Mouse (Mus musculus): ENCODE results near the gene Col19a1. TPM values are rescaled to one million over a fixed set of nuclear protein-coding genes. Genes with fewer than 3 reads are reported as not detected.

Col19a1 gene
- polyA plus RNA-seq, 1 experiment, result 0.11 TPM

DNA sequence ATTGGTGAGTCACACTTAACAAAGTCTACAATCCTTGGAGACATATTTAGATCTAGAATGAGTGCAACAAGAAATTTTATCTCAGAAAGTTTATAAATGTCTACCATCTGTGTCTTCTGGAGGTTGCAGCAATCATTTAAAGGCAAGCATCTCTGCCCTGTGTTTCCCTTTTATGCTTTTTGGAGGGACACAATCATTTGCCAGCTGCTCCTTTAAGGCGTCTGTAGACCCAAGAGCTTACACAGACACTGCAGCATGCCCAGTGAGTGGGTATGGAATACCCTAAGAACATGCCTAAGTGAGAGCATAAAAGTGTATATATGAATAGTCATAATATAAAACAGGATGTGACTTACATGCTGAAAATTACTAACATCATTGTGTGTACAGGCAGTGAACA, 357.7 kb downstream of the Col19a1 start:
- TF ChIP-seq CTCF (IDR thresholded peaks at IDR 0.05; ENCODE audit: borderline replicate concordance, control insufficient read depth, extremely low read depth, insufficient read depth, low read length, poor library complexity) (no peak), POLR2A (IDR thresholded peaks at IDR 0.05; ENCODE audit: control insufficient read depth, extremely low read depth, insufficient read depth, low read length, poor library complexity) (no peak)
- no peak overlapping the region for H3K27ac ChIP-seq (ENCODE audit: control insufficient read depth, insufficient read depth, low read length)
- no peak overlapping the region for H3K4me3 ChIP-seq (ENCODE audit: control insufficient read depth, insufficient read depth, low read length)
- WGBS, result 97% methylated on average over 1 of the region's 1 CpGs
- no peaks in the 10 kb centered on the region for H3K36me3 ChIP-seq (ENCODE audit: control insufficient read depth, insufficient read depth, low read length)
- no peak for DNase-seq
- H3K4me1 ChIP-seq (replicated peaks; ENCODE audit: control insufficient read depth, insufficient read depth, low read length), result no peaks in the 10 kb centered on the region
- no peaks in the 10 kb centered on the region for H3K27me3 ChIP-seq (ENCODE audit: control insufficient read depth, insufficient read depth, low read length)

DNA sequence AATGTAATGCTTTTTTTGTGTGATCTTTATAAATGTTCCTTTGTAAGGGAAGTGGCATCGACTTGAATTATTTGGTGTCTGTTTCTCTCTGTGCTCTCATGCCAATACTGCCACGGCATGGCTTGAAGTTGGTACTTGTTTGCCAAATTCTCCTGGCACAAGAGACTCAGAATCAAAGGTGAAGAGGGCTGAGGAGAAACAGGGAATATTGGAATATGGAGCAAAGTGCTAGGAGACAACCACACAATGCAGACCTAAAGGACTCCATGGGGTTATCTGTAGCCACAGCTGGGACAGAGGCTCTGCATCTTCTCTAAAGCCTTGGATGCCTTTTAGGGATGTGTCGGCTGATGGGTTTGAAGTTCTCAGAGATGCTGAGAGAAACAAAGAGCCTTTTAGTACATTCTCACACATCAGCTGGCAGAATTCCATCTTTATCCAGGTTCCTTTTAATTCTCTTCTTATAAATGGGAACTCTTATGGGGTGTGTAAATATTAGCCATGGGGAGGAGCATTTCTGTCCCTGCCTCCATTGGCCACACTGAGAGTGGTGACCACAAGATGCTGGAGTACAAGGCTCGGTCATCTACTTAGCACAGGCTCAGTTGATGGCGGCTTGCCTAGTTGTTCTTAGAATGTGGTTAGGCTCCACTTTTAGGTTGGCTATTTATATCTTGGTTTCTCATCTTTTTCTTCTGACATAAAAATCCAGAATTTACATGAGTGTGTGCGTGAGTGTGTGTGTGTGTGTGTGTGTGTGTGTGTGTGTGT, 360.1 kb downstream of the Col19a1 start:
- Histone ChIP-seq H3K27me3 (ENCODE audit: control insufficient read depth, insufficient read depth, low read length) (no peaks in the 10 kb centered on the region), H3K4me3 (ENCODE audit: control insufficient read depth, insufficient read depth, low read length) (no peak overlapping the region), H3K4me1 (replicated peaks; ENCODE audit: control insufficient read depth, insufficient read depth, low read length) (no peaks in the 10 kb centered on the region), H3K27ac (ENCODE audit: control insufficient read depth, insufficient read depth, low read length) (no peak overlapping the region), H3K36me3 (ENCODE audit: control insufficient read depth, insufficient read depth, low read length) (no peaks in the 10 kb centered on the region)
- WGBS, result 90% methylated on average over 6 of the region's 6 CpGs
- TF ChIP-seq CTCF (IDR thresholded peaks at IDR 0.05; ENCODE audit: borderline replicate concordance, control insufficient read depth, extremely low read depth, insufficient read depth, low read length, poor library complexity) (no peak), POLR2A (IDR thresholded peaks at IDR 0.05; ENCODE audit: control insufficient read depth, extremely low read depth, insufficient read depth, low read length, poor library complexity) (no peak)
- no peak for DNase-seq

DNA sequence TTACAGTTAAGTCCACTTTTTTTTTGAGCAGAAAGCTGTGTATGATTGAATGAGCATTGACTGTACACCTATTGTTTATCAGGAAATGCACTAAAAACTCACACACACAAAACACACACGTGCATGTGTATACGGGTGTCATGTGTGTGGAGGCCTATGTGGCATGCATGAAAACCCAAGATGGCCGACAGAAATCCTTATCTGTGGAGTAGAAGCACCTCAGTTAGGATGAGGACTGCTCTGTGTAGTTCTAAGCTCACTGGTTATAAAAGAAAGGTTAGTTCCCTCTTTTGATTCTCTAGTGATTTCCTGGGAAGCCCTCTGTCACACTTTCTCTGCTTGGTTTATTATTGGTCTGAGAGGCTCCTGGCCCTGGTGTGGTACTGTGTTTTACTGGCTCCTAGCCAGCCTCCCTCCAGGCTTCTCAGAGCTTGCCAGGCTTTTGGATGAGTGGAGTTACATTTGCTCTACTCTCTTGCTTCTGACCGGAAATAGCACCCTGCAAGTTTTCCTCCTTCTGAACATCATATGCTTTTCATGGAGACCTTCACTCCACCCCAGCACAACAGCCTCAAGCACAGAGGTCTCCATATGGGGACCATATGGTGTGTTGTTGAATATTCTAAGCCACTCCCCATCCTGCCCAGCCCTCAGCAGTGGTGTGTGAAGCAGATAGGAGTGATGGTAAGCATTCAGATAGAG, 361.3 kb downstream of the Col19a1 start:
- no peak for DNase-seq
- no peak for TF ChIP-seq POLR2A (IDR thresholded peaks at IDR 0.05; ENCODE audit: control insufficient read depth, extremely low read depth, insufficient read depth, low read length, poor library complexity)
- no peak for TF ChIP-seq CTCF (IDR thresholded peaks at IDR 0.05; ENCODE audit: borderline replicate concordance, control insufficient read depth, extremely low read depth, insufficient read depth, low read length, poor library complexity)
- Histone ChIP-seq H3K36me3 (ENCODE audit: control insufficient read depth, insufficient read depth, low read length) (no peaks in the 10 kb centered on the region), H3K4me3 (ENCODE audit: control insufficient read depth, insufficient read depth, low read length) (no peak overlapping the region), H3K4me1 (replicated peaks; ENCODE audit: control insufficient read depth, insufficient read depth, low read length) (no peaks in the 10 kb centered on the region), H3K27me3 (ENCODE audit: control insufficient read depth, insufficient read depth, low read length) (no peaks in the 10 kb centered on the region), H3K27ac (ENCODE audit: control insufficient read depth, insufficient read depth, low read length) (no peak overlapping the region)
- 89% methylated on average over 4 of the region's 4 CpGs for WGBS

DNA sequence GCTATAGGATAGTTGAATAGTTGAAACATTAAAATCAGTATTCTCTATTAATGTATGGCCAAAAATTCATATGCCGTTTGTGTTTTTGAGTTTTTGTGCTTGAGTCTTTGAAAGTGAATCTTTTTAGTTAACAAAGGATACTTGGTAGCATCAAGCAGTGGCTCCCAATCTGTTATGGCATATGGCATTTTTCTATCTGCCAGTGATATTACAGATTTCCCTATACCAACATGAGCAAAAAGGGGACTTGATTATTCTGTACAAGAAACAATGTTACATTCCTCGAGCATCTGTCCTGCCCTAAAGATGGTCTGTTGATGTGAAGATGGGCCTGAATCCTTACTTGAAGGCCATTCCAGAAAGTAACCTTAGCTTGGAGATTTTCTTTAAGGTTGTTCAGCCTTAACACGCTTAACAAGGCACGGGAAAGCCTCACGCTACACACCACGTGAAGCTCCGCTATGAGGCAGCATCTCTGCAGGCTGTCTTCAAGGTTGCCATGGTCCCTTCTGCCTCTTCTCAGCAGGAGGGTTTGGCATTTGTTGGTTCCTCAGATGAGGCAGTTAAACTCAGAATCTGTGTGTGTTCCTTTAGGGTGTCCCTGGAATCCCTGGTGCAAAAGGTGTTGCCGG, 364.2 kb downstream of the Col19a1 start:
- 91% methylated on average over 8 of the region's 8 CpGs for WGBS
- no peak for DNase-seq
- no peak overlapping the region for H3K27ac ChIP-seq (ENCODE audit: control insufficient read depth, insufficient read depth, low read length)
- H3K36me3 ChIP-seq (ENCODE audit: control insufficient read depth, insufficient read depth, low read length), result no peaks in the 10 kb centered on the region
- H3K4me1 ChIP-seq (replicated peaks; ENCODE audit: control insufficient read depth, insufficient read depth, low read length), result no peaks in the 10 kb centered on the region
- H3K4me3 ChIP-seq (ENCODE audit: control insufficient read depth, insufficient read depth, low read length), result no peak overlapping the region
- no peaks in the 10 kb centered on the region for H3K27me3 ChIP-seq (ENCODE audit: control insufficient read depth, insufficient read depth, low read length)
- no peak for TF ChIP-seq CTCF (IDR thresholded peaks at IDR 0.05; ENCODE audit: borderline replicate concordance, control insufficient read depth, extremely low read depth, insufficient read depth, low read length, poor library complexity)
- TF ChIP-seq POLR2A (IDR thresholded peaks at IDR 0.05; ENCODE audit: control insufficient read depth, extremely low read depth, insufficient read depth, low read length, poor library complexity), result no peak

DNA sequence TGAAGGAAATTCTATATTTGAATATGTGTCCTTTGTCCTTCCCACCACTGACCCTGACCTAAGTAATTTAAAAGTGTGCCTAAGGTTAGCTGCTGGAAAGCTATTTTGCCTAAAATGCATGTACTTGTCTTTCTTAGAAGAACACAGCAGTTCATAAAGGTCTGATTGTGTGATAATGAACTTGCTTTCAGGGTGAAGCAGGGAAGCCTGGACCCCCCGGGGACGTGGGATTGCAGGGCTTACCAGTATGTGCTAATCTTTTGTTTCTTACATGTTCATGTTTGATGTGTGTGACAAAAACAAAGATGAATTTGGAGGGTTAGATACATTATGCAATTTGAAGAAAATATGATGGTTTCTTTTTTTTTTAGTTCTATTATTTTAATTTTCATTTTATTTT, 365.0 kb downstream of the Col19a1 start:
- no peak overlapping the region for H3K27ac ChIP-seq (ENCODE audit: control insufficient read depth, insufficient read depth, low read length)
- H3K4me3 ChIP-seq (ENCODE audit: control insufficient read depth, insufficient read depth, low read length), result no peak overlapping the region
- H3K36me3 ChIP-seq (ENCODE audit: control insufficient read depth, insufficient read depth, low read length), result no peaks in the 10 kb centered on the region
- whole genome bisulfite sequencing, result 94% methylated on average over 2 of the region's 2 CpGs
- DNase-seq, result no peak
- H3K27me3 ChIP-seq (ENCODE audit: control insufficient read depth, insufficient read depth, low read length), result no peaks in the 10 kb centered on the region
- TF ChIP-seq POLR2A (IDR thresholded peaks at IDR 0.05; ENCODE audit: control insufficient read depth, extremely low read depth, insufficient read depth, low read length, poor library complexity) (no peak), CTCF (IDR thresholded peaks at IDR 0.05; ENCODE audit: borderline replicate concordance, control insufficient read depth, extremely low read depth, insufficient read depth, low read length, poor library complexity) (no peak)
- H3K4me1 ChIP-seq (replicated peaks; ENCODE audit: control insufficient read depth, insufficient read depth, low read length), result no peaks in the 10 kb centered on the region

DNA sequence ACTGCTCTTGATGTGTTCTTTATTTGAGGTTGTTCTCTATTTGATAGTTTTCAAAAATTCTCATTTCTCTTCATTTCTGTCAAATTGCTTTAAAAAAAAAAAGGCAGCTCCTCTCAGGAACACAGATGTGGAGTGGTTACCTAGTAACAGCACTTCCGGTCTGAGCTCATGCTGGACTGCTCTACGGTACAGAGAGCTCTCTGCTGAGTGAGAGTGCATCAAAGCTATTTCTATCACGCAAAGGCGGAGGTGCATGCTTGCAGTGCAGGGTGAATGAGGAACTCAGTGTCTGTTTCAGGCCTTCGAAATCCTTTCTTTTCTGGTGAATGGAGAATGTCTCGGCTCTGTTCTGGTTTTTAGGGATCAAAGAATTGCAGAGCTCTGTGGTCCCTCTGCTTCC, 368.2 kb downstream of the Col19a1 start:
- no peaks in the 10 kb centered on the region for H3K27me3 ChIP-seq (ENCODE audit: control insufficient read depth, insufficient read depth, low read length)
- H3K4me3 ChIP-seq (ENCODE audit: control insufficient read depth, insufficient read depth, low read length), result no peak overlapping the region
- H3K27ac ChIP-seq (ENCODE audit: control insufficient read depth, insufficient read depth, low read length), result no peak overlapping the region
- no peak for DNase-seq
- whole genome bisulfite sequencing, result 69% methylated on average over 6 of the region's 6 CpGs
- TF ChIP-seq CTCF (IDR thresholded peaks at IDR 0.05; ENCODE audit: borderline replicate concordance, control insufficient read depth, extremely low read depth, insufficient read depth, low read length, poor library complexity) (no peak), POLR2A (IDR thresholded peaks at IDR 0.05; ENCODE audit: control insufficient read depth, extremely low read depth, insufficient read depth, low read length, poor library complexity) (no peak)
- no peaks in the 10 kb centered on the region for H3K4me1 ChIP-seq (replicated peaks; ENCODE audit: control insufficient read depth, insufficient read depth, low read length)
- no peaks in the 10 kb centered on the region for H3K36me3 ChIP-seq (ENCODE audit: control insufficient read depth, insufficient read depth, low read length)

Other genes starting within 250 kb of the Col19a1 start
- gene Lmbrd1, start 91.2 kb upstream of the Col19a1 start, polyA plus RNA-seq (2012; rRNA removed), result 15.1 and 18.5 TPM in 2 replicates

Measured in thymus, adult 2 months (tissue).